Mouse (Mus musculus) CH12.LX (cell line): Measurements from ENCODE around the gene Dtx3.

ENCODE experiments used
- CTCF ChIP-seq, 2 experiments: IDR thresholded peaks in 1 of 2; conservative IDR thresholded peaks in 1 of 2; 2 replicates each; pipeline ENCODE4 v1.5.1; 2011 to 2012; ENCODE audit warnings: low read depth in 2 of 2, low read length in 2 of 2, improper control_type of control experiment in 1 of 2, inconsistent platforms in 1 of 2, mild to moderate bottlenecking in 1 of 2, moderate library complexity in 1 of 2
- ZKSCAN1 ChIP-seq: IDR thresholded peaks from 2 replicates; pipeline ENCODE4 v1.6.1; 2012; ENCODE audit warnings: low read depth, inconsistent platforms, low read length, improper control_type of control experiment, borderline replicate concordance

- TF ChIP-seq ZKSCAN1 (no peak), CTCF (conservative IDR thresholded peaks at IDR 0.05 in 1 of 2, IDR thresholded peaks at IDR 0.05 in 1 of 2; ENCODE audit: low read depth in 2 of 2, low read length in 2 of 2) (no peak)
These were observed 52.3 kb downstream of the Dtx3 start for GRCm38 (mm10) chr10:127143228-127143627.
